Mouse (Mus musculus) right cerebral cortex, postnatal 4 days (tissue): Measurements from ENCODE around the gene Cdon.
A peak's percentile ranks its signal among the peaks of the same experiment; 100 is the strongest.
"Not testable (repeated sequence)": the region's sequence is repeated elsewhere in the genome, so short reads cannot be mapped to it uniquely, and the experiment has no call there.

ENCODE experiments used
- DNase-seq: peaks from one replicate; pipeline ENCODE4 v3.0.0-alpha.2; 2022

The Cdon gene

GRCm38 (mm10) chr9:35420805-35421719, at the start of gene Cdon:
Gene Cdon, plus strand, starts transcription at chr9:35421128.
- DNase-seq, result peak; percentile 84

GRCm38 (mm10) chr9:35372324-35373101, 48.4 kb upstream of the Cdon start:
- DNase-seq, result no peak

GRCm38 (mm10) chr9:35377916-35378315, 43.0 kb upstream of the Cdon start:
- no peak for DNase-seq

GRCm38 (mm10) chr9:35378991-35379390, 41.9 kb upstream of the Cdon start:
- DNase-seq, result no peak

GRCm38 (mm10) chr9:35399896-35400295, 21.0 kb upstream of the Cdon start:
- DNase-seq, result no peak

GRCm38 (mm10) chr9:35400398-35400797, 20.5 kb upstream of the Cdon start:
- no peak for DNase-seq

- no peak for DNase-seq
Measured at GRCm38 (mm10) chr9:35400831-35401230, 20.1 kb upstream of the Cdon start.

- peak; percentile 27 for DNase-seq
Measured at GRCm38 (mm10) chr9:35402584-35402991, 18.3 kb upstream of the Cdon start.

- DNase-seq, result no peak
Measured at GRCm38 (mm10) chr9:35403490-35403889, 17.4 kb upstream of the Cdon start.

- no peak for DNase-seq
Measured at GRCm38 (mm10) chr9:35405038-35405905, 15.7 kb upstream of the Cdon start.

- DNase-seq, result no peak
Measured at GRCm38 (mm10) chr9:35411225-35411965, 9.5 kb upstream of the Cdon start.

GRCm38 (mm10) chr9:35411975-35412374, 9.0 kb upstream of the Cdon start:
- DNase-seq, result no peak

GRCm38 (mm10) chr9:35421730-35422235, 855 bp downstream of the Cdon start:
- peak; percentile 49 for DNase-seq

GRCm38 (mm10) chr9:35422405-35422941, 1.5 kb downstream of the Cdon start:
- no peak for DNase-seq

GRCm38 (mm10) chr9:35423265-35423664, 2.3 kb downstream of the Cdon start:
- no peak for DNase-seq

- peak; percentile 35 for DNase-seq
Measured at GRCm38 (mm10) chr9:35424671-35425070, 3.7 kb downstream of the Cdon start.

GRCm38 (mm10) chr9:35430476-35430875, 9.5 kb downstream of the Cdon start:
- DNase-seq, result no peak

GRCm38 (mm10) chr9:35431396-35431795, 10.5 kb downstream of the Cdon start:
- no peak for DNase-seq

- DNase-seq, result not testable (repeated sequence)
Measured at GRCm38 (mm10) chr9:35432717-35433297, 11.9 kb downstream of the Cdon start.

GRCm38 (mm10) chr9:35434340-35434739, 13.4 kb downstream of the Cdon start:
- no peak for DNase-seq

- no peak for DNase-seq
Measured at GRCm38 (mm10) chr9:35435565-35435964, 14.6 kb downstream of the Cdon start.
